Mouse (Mus musculus): Measurements from ENCODE around the gene Hoxa3.

The Hoxa3 gene

DNA sequence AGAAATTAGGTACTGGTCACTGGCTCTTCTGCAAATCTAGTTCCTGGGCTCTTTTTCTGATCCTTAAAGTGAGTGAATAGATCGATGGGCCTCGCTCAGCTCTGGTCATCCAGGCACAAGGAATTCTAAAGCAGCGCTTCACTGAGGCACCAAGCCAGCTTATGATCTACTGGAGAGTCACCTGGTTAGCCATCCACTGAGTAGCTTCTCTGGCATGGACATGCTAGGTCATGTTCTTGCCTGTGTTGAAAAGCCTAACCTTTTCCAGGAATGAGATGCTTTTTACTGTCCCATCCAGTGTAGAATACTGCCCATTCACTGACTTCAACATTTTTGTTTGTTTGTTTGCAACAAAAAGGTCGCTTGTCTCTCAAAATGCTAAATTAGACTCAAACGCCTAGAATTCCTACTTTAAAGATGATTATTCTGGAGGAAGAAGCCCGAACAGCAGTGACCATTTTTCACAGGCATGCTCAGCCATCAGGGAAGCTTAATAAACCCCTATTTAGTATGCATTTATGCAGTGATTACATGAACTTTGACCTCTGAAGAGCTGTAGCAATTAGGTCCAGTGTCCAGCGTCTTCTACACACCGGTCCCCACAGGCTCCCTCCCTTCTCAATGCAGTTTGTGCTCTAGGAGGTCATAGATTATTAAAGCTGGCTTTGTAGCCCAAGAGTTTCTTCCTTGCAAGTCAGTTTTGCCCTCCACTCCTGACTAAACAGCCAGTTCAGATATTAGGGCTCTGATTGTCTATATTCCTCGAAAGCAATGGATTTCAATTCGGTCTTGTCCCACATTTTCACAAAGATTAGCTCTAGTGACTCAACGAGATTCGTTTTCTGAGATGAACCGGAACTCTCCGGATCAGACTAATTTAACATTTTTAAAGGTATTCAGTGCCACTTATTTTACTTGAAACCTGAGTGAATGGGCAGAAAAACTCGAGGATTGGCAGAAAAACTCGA, 60.6 kb downstream of the Hoxa3 start:
- DNase-seq = no peak

DNA sequence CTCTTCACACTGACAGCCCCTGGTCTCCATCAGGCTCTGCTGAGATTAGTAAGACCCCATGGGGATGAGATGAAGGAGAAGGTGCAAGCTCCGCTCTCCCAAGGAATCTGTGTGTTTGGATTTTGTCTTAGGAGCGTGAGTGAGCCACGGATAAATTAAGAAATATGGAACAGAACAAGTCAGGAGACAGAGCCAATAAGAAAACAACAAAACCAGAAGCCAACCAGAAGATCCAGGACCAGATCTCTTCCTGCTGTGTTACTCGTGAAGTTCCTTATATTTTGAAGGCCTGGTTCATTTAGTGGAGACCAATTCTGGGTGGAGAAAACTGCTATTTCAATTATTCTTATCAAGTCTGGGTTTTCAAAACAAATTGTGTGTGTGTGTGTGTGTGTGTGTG, 61.6 kb downstream of the Hoxa3 start:
- no peak for DNase-seq

DNA sequence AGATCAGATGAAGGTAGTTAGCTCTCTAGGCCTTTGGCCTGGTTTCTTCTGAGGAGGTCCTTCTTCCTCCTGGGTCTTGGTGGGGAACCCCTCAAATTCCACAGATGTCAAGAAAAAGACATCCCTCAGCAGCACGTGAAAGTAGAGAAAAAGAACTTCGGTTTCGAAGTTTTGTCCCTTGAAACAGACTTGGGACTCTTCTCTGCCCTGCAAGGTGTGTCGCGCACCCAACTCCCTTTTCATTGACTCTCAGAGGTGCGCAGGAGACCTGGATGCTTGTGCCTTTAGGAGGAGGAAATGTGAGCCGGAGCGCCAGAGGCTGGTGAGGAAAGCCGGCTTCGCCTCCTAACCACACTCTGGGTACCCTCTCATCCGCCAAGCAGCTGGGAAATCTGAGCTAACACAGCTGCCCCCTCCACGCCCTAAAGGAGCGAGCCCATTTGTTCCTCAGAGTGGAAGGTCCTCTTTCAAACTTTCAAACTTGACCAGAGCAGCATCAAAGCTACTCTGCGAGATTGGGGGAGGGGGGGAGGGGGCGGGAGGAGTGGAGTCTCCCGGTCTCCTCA, 62.7 kb downstream of the Hoxa3 start:
- no peak for DNase-seq

DNA sequence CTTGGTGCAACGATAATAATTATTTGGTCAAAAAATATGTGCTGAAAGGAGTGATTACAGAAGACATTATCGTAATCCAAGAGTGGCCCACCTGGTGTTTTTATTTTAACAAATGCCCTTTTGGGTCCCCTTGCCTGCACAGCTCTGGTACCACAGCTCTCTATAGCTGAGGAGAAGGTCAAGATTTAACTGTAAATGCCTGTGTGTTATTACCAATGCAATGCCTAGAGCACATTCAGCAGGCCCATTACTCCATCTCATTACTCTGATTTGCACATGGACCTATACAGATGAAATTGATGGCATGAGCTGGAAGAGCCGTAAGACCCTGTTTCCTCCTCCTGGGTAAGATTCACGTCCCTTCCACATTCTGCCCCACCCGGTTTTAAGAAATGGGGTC, 74.0 kb downstream of the Hoxa3 start:
- DNase-seq = no peak

DNA sequence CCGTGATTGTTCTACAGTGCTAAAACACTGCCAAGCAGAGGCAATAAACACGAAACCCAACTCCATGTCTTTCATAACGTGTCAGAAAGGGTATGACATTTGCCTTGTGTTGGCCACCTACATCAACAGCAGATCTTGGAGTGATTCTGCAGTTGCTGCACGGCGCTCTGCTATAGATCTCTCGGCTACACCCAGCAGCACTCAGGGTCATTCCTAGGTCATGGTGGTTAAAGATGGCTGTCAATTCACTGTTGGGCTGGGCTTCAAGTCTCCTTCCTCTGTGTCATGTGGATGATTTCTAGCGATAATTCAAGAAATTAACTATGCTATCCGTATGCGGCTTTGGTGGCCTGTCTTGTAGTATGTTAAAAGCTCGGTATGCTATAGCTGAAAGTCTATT, 74.6 kb downstream of the Hoxa3 start:
- no peak for DNase-seq

DNA sequence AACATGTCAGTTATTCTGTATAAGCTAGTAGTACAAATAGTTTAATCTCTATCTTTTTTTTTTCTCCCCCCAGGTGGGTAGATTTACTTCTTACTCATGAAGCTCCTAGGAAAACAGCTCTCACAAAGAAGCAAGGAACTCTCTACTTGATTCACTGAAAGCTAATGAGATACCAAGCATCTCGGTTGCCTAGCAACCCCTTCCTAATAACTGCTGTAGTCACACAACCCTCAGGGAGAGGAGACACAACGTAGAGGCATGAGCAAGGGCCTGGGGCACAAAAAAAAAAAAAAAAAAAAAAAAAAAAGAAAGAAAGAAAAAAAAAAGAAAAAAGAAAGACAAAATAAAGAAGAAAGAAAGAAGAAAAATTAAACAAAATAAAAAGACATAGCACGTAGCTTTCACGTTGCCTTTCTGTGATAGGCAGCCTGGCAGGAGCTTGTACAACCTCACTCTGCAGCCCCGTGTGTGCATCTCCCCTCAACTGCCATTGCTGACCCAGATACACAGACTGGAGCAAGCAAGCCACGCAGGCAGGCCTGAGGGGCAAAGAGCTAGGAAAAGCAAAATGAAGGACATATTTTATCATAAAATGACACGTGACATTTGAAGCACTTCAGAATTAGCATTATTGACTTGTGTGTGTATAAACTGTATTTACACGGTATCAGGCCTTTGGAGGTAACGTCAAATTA, 75.1 kb downstream of the Hoxa3 start:
- no peak for DNase-seq

DNA sequence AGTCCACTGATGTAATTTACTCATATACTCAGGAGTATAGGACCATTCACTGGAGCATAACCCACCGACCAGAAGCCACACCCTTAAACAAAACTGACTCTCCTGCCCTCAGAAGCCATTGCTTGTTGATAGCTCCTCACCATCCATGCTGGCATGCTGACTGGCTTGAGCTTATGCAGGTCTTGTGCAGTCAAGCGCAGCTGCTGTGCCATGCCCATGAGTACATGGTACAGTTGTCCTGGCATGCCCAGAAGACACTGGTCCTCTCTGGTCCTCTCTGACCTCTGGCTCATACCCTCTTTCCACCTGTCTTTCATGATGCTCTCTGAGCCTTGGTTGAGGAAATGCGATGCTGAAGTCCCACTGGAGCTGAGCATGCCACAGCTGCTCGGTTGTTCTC, 89.5 kb downstream of the Hoxa3 start:
- DNase-seq = no peak

DNA sequence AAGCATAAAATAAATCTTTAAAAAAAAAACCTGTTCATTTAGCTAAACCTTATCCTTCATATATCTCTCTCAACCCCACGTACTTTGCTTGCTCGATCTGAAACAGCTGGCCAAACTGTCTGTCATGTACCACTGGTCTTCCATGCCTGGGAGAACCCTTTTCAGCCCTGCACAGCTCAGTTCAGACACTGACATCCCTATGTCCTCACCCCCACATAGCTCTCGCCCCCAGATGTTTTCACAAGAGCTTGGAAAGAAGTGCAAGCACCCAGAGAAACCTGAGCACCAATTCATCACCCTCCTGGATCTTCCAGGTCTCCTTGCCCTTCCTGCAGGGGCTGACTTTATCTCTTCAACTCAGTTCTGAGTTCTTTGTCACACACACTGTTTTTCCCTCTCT, 92.0 kb downstream of the Hoxa3 start:
- DNase-seq = no peak
